Mouse (Mus musculus): ENCODE data around the gene Slc25a25.
A peak's percentile ranks its signal among the peaks of the same experiment; 100 is the strongest.

Slc25a25 gene

GRCm38 (mm10) chr2:32407144-32407824 lies 44.0 kb downstream of the Slc25a25 start:
- DNase-seq (ENCODE audit: low read depth, low spot score) = no peak

- peak; percentile 93 for DNase-seq (ENCODE audit: low read depth, low spot score)
Measured at GRCm38 (mm10) chr2:32404663-32405062, 46.6 kb downstream of the Slc25a25 start.

- DNase-seq (ENCODE audit: low read depth, low spot score) = no peak
Measured at GRCm38 (mm10) chr2:32396695-32397094, 54.5 kb downstream of the Slc25a25 start.

- DNase-seq (ENCODE audit: low read depth, low spot score) = peak; percentile 95
Measured at GRCm38 (mm10) chr2:32395946-32396621, 55.2 kb downstream of the Slc25a25 start.

- DNase-seq (ENCODE audit: low read depth, low spot score) = peak; percentile 95
Measured at GRCm38 (mm10) chr2:32395484-32395945, 55.7 kb downstream of the Slc25a25 start, which contains the start of gene Ptges2. Gene Ptges2 (plus strand): TSS chr2:32395896.

- peak; percentile 86 for DNase-seq (ENCODE audit: low read depth, low spot score)
Measured at GRCm38 (mm10) chr2:32394973-32395372, 56.3 kb downstream of the Slc25a25 start.

GRCm38 (mm10) chr2:32392063-32392462 lies 59.2 kb downstream of the Slc25a25 start:
- no peak for DNase-seq (ENCODE audit: low read depth, low spot score)

GRCm38 (mm10) chr2:32390871-32391270 lies 60.4 kb downstream of the Slc25a25 start:
- no peak for DNase-seq (ENCODE audit: low read depth, low spot score)

- no peak for DNase-seq (ENCODE audit: low read depth, low spot score)
Measured at GRCm38 (mm10) chr2:32389157-32389556, 62.1 kb downstream of the Slc25a25 start.

GRCm38 (mm10) chr2:32387706-32388490 lies 63.3 kb downstream of the Slc25a25 start, which contains the start of gene Lcn2:
Gene Lcn2 (minus strand): TSS chr2:32388252.
- DNase-seq (ENCODE audit: low read depth, low spot score) = no peak

- DNase-seq (ENCODE audit: low read depth, low spot score) = no peak
Measured at GRCm38 (mm10) chr2:32382689-32383088, 68.6 kb downstream of the Slc25a25 start.

GRCm38 (mm10) chr2:32381775-32382223 lies 69.4 kb downstream of the Slc25a25 start, which contains the start of gene 1110008P14Rik:
Gene 1110008P14Rik (minus strand): TSS chr2:32381938.
- peak; percentile 96 for DNase-seq (ENCODE audit: low read depth, low spot score)

GRCm38 (mm10) chr2:32381141-32381774 lies 70.0 kb downstream of the Slc25a25 start:
- DNase-seq (ENCODE audit: low read depth, low spot score) = peak; percentile 49

GRCm38 (mm10) chr2:32380001-32380500 lies 71.2 kb downstream of the Slc25a25 start:
- peak; percentile 5 for DNase-seq (ENCODE audit: low read depth, low spot score)

- DNase-seq (ENCODE audit: low read depth, low spot score) = no peak
Measured at GRCm38 (mm10) chr2:32376963-32377362, 74.3 kb downstream of the Slc25a25 start.

- no peak for DNase-seq (ENCODE audit: low read depth, low spot score)
Measured at GRCm38 (mm10) chr2:32375317-32375940, 75.8 kb downstream of the Slc25a25 start.

- no peak for DNase-seq (ENCODE audit: low read depth, low spot score)
Measured at GRCm38 (mm10) chr2:32374191-32374590, 77.1 kb downstream of the Slc25a25 start.

GRCm38 (mm10) chr2:32367315-32367714 lies 83.9 kb downstream of the Slc25a25 start:
- DNase-seq (ENCODE audit: low read depth, low spot score) = no peak

Data from A20 (cell line).